Mouse (Mus musculus) embryo, embryonic 10.5 days (tissue): ENCODE measurements around the gene Lamtor2.

ENCODE experiments used
- DNase-seq: peaks from one replicate; pipeline ENCODE4 v3.0.0-alpha.2; 2015; ENCODE audit warnings: low spot score

Lamtor2 gene

DNA sequence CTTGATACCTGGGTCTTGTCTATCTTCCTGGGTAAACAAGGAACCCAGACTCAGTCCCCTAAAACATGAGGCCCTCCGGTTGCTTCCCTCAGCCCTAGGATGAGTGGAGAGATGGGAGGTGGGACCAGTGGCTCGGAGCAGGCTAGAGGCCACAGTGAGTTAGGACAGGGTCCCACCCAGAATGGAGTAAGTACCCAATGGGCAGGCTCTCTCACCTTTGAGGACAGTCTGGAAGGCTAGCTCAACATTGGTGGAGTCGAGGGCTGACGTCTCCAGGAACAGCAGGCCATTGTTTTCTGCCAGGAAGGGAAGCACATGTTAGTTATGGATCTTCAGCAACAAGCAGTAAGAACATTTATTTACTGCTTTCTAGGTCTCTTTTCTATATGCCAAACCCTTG lies 10.4 kb downstream of the Lamtor2 start:
- DNase-seq: no peak

DNA sequence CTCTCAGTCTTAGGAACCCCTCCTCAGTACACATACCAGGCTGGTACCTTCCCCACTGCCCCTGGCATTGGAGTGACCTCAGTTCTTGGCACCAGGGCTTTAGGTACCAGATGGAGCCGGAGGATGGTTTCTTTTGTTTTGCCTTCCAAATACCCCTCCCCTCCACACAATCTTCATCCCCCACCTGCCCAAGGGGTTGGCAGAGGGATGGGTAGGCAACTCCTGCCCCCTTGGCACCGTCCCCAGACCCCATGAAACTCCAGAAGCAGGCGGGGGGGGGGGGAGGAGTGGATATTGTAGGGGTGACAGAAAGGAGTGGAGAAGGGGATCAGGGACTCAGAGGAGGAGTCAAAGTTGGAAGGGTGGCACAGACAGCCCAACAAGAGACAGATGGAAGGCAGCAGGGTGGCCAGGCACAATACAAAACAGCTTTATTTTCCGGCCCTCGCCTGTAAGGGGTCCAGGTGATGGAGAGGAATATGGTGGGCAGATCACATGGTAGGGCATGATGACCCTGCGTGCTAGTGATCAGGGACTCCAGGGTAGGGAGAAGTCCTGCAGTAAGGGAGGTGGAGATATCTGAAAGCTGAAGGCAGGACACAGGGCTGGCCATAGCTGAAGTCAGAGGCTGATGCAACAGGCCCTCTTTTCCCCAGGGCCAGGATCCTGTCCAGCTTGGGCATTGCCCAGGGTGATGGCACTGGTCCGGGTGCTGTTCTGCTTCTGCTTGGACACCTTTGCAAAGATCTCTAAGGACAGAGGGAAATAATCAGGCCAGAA lies 11.1 kb downstream of the Lamtor2 start:
- DNase-seq: no peak

DNA sequence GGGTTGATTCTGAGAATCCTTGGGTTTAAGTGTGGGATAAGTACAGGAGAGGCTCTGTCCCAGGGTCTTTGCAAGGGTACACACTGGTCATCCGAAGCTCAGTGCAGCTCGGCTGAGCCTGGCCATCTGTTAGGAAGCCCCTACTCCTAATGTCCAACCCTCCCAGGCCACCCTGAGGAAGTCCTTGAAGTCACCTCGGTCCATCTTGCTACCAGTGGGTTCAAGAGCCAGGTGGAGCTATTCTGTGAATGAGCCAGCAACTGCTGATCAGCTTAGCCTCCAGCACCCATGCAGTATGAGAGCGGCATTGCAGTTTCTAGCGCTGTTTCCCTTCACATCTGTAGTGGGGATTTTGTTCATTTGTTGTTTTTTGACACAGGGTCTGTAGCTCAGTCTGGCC lies 12.8 kb downstream of the Lamtor2 start:
- DNase-seq: peak; percentile 21

DNA sequence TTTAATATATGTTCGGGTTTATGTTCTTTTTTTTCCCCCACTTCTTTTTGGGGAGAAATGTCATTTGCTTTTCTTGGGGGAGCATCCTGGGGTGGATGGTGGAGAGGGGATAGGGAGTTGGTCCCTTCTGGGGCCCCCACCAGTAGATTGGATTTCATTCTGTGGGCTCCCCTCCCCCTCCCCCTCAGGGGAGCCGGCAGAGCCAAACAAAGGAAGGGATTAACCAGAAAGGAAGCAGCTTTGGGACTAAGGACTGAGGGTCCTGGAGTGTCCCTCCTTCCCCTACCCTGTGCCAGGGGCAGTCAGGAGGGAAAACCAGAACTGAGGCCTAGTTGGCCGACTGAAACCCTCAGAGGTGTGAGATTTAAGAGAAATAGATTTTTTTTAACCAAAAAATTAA lies 13.5 kb downstream of the Lamtor2 start:
- peak; percentile 77 for DNase-seq

DNA sequence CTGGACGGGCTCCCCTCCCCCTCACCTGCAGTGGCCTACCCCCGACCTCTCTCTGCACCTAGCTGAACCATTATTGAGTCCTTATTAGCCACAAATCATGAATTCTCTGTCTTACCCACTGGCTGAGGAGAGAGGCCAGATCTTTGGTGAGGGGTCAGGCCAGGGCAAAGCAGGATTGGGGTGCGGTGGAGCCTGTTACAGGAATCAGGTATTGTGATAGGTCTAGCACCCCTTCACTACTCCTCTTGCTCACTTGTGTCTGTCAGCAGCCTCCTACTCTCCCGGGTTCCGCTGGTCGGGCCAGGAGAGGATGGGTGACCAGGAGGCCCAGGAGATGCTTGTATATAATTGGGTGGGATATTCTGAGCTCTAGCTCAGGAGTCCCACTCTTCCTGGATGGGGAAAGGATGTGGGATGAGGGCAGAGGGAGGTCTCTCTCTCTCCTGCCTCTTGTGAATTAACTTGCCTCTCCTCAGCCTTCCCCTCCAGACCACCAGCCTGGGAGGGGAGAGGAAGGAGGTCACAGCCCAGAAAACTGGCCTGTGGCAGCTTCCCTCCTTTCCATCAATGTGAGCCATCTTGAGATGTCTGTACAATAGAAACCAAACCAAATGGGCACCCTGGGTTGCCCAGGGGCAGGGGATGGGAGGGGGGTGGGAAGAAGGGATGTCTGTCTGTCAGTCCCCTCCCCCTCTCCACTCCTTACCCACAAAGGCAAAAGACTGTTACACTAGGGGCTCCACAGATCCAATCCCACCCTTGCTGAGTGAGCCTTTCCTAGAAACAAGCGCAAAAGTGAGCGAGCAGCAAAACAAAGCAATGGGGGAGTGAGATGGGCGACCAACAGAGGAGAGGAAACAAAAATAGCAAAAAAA lies 14.4 kb downstream of the Lamtor2 start:
- peak; percentile 52 for DNase-seq

DNA sequence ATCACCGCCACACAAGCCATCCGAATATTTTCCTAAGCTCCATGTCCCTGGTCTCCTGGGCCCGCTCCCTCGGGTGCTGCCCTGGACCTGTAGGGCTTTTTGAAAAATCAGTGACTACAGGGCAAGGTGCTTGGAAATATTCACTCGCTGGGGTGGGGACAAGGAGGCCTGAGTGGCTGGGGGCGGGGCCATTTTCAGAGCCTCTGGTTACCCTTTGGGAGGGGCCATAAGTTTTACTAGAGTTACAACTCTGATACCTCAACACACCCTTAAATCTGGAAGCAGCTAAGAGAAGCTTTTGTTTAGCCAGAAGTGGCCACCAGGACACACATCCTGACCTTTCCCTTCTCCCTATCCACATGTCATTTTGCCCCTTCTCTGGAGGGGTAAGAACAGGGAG lies 15.7 kb downstream of the Lamtor2 start:
- DNase-seq: no peak

DNA sequence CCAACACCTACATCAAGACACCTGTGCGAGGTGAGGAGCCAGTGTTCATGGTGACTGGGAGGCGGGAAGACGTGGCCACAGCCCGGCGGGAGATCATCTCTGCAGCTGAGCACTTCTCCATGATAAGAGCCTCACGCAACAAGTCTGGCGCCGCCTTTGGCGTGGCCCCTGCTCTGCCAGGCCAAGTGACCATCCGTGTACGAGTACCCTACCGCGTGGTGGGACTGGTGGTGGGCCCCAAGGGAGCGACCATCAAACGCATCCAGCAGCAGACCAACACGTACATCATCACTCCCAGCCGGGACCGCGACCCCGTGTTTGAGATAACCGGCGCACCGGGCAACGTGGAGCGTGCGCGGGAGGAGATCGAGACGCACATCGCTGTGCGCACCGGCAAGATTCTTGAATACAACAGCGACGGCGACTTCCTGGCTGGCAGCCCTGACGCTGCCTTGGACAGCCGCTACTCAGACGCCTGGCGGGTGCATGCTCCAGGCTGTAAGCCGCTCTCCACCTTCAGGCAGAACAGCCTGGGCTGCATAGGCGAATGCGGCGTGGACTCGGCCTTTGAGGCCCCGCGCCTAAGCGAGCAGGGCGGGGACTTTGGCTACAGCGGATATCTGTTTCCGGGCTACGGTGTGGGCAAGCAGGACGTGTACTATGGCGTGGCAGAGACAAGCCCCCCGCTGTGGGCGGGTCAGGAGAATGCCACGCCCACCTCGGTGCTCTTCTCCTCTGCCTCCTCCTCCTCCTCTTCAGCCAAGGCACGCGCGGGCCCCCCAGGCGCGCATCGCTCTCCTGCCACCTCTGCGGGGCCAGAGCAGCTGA lies 16.6 kb downstream of the Lamtor2 start:
- peak; percentile 86 for DNase-seq

DNA sequence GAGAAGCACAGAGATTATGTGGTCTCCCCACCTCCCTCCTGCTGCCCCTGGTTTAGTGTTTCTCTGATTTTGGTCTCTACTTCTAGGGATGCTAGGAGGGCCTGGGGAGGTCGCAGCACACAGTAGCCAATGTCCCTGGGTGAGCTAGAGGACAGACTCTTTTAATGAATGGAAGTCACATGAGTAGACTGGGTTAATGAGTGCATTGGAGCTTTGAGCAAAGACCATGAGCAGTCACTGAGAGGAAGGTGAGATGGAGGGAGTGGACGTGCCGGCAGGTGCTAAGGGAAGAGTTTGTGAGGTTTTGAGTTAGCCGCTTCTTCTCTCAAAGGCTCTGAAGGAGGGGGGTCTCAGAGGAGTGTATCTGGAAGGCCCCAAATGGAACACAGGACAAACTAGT lies 17.3 kb downstream of the Lamtor2 start:
- peak; percentile 7 for DNase-seq

DNA sequence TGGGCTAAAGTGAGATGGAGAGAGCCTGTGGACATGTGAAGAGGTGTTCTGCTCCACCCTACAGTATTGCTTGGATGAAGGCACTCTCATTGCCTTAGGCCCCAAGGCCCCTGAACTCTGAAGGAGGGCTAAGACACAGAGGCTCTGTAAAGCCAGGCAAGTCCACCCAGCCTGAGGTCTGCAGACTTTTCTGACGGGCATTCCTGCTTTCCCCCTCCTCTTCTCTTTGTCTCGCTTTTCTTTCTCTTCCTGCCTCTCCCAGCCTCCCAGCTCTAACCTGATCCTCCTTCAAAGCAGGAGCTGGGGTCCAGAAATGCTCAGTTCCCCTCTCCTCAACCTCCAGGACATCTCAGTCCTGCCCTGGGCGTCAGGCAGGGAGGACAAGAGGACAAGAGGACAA lies 17.9 kb downstream of the Lamtor2 start:
- DNase-seq: peak; percentile 14

DNA sequence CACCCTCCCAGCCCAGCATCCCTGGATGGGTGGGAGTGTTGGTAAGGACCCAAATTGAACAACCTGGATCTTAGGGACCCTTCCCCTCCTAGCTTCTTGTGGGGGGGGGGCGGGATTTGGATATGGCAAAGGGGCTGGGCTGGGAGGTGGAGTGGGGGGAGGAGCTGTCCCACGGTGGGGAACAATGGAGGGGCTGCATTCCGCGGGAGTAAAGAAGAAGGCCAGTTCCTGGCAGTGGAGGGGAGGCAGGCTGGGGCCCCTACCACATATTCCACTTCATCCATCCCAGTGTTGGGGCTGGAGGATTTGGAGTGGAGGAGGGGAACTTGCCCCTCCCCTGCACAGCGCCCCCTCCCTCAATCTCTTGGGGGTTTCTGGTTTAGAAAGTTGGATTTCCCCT lies 19.2 kb downstream of the Lamtor2 start:
- DNase-seq: no peak

DNA sequence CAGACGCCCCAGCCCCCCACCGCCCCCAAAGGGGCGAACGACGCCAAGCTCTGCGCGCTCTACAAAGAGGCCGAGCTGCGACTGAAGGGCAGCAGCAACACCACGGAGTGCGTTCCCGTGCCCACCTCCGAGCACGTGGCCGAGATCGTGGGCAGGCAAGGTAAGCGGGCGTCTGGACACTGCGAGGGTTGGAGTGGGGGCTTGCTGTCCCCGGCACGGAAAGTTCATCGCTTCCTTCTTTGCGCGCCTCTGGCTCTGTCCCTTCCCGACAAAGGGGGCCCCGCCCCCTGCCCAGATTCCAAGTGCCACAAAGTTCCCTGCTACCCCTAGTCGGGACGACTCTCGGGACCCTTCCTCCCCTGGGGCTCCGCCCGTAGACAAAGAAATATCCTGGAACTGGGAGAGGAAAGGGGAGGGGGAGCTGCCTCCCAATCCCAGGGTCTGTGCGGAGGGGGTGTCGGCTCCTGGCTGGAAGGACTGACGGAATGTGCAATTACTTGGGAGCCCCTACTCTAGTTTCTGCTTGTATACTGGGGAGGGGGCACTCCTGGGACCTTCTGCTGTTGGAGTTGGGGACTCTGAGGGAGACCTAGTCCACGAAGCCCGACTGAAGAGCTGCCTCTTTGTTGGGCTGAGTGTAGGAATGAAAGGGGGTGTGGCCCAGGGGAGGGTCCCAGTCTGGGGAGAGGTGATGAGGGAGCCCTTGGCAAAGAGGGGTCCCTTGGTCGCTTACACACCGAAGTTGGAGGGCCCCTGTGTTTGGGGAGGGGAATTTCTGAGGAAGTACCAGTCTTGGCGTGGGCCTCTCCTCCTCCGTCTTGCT lies 20.0 kb downstream of the Lamtor2 start:
- DNase-seq: peak; percentile 83

DNA sequence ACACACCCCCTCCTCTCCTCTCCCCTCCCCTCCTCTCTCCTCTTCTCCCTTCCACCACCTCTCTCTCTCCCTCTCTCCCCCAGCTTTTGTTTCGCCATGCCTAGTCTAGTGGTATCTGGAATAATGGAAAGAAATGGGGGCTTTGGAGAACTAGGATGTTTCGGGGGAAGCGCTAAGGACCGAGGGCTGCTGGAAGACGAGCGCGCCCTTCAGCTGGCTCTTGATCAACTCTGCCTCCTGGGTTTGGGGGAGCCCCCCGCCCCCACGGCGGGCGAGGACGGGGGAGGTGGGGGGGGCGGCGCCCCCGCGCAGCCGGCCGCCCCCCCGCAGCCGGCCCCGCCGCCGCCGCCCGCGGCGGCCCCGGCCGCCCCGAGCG lies 20.6 kb downstream of the Lamtor2 start, which contains the start of gene Mex3a:
Mex3a (plus strand) TSS at position 97 of the 376 bp plus-strand sequence.
- DNase-seq: no peak

DNA sequence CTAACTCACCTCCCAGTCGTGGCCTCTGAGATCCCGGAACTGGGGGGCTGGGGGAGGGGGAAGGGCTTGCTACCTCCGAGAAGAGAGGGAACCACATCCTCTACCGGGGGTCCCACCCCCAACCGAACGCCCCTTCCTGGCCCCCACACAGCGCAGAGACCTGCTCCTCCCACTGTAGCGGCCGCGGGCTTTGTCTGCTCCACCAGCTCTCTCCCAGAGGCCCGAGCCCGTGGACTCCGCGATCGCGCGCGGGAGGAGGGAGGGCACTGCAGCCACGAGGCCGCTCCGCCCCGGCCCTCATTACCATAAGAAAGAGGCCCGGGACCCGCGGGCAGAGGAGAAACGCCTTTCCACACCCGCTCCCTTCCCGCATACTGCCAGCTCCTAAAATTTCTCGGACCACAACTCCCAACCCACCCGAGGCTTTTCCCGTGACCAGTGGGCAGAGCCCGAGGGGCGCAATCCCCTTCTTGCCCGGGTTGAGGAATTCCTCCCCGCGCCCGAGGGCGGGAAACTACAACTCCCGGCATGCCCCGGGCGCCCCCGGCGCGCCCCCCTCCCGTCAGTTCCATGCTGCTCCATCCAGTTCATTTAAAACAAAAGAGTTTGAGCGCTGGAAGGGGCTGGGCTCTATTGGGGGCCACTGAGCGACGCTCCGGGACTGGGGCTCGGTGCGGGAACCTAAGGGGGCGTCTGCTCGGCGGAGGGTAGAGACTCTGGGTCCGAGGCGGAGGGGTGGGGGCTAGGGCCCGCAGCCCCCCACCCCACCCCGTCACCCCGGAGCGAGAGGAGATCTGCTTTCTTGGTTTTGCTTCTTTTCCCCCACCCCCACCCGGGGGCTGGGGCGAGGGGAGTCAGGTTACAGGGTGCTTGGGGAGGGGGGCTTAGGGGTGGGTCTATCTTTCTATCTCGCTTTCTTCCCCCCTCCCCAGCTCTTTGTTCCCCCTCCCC lies 21.3 kb downstream of the Lamtor2 start:
- DNase-seq: peak; percentile 92

DNA sequence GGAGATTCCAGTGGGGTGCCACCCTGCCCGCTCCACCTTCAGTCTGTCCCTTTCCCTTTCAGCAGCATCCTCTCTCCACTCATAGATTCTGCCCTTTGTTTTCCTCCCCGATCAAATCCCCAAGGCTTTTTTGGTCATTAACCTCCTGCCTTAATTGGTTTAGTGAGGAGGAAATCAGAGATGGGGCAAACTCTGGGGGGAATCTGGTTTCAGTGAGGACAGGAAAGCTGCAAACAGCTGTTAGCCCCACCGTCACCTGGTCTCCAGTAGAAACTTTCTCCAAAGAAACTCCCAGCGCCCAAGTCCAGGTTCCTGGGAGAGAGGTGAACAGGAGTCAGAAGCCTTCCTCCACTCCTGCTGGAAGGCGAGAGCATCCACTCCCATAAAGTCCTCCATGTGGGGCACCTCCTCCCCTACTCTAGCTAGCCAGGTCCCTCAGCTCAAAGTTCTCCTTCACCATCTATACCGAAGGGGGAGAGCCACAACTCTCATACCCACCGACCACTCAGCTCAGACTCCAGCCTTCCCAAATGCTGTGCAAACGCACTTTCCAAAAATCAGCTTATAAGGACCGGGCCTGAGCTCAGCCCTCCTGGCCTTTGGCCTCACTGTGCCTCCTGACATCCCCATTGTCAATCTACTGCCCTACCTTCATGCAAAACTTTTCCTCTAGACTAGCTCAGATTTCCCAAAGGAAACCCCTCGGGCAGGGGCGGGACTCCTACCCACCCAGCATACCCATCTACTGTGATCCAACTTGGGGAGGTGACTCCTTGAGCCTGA lies 22.6 kb downstream of the Lamtor2 start:
- peak; percentile 68 for DNase-seq

DNA sequence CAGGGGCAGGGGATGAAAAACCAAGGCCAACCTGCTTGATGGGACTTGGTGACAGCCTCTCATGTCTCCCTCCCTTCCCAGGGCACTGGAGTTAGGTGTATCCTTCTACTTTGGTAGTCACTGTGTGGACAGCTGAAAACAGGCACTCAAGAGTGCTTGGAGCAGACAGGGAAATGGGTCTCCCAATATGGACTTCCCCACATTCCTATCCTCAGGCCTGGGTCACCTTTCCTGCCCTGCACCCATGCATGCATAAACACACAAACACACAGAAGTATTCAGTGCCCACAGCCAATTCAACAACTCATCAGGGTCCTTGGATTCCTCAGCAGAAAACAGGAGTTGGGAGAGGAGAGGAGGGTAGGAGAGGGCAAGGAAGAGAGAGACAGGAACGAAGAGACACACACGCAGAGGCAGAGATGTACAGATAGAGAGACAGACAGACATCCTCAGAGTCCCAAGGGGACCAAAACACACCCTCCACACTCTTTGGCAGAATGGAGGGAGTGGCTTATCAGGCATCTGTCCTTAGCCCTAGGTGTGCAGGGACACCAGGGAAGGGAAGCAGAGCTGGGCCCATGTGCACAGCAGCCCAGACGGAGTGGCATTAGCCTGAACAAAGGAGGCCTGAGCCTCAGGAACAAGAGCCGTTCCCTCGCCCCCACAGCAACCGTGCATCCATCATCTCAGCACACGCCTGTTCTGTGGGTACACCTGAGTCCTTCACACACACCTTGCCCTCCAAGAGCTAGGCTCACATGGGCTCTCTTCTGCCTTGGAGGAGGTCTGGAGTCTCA lies 23.5 kb downstream of the Lamtor2 start:
- DNase-seq: no peak

DNA sequence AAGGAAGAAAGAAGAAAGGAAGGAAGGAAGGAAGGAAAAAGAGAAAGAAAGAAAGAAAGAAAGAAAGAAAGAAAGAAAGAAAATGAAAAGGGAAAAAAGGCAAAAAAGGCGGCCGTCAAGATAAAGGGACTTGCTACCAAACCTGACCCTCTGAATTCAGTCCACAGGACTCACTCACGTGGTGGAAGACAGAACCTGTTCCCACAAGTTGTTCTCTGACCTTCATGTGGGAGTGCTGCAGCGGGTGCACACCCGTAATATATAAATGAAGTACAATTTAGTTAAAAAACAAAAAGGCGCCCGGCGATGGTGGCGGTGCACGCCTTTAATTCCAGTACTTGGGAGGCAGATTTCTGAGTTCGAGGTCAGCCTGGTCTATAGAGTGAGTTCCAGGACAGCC lies 24.2 kb downstream of the Lamtor2 start:
- DNase-seq: no peak

DNA sequence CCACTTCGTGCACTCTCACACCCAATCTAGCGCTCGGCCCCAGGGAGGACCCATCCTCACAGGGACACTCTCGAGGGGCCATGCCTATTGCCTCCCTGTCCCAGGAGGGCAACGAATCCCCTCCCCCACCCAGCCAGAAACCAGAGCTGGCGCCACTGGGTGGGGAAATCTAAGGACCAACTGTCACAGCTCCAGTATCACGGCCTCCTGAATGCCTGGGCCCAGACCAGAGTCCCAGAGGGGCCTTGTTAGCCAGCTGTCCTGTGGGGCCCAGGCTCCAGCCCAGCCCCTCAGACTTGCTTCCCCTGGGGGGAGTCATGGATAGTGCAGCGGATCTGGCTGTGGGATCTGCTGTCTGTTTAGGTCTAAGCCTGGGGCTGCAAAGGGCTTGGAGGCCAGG lies 25.3 kb downstream of the Lamtor2 start:
- DNase-seq: no peak
